In genomic region chr5:52254602-52255071, GRCm38 (mm10) we compare ENCODE assay signal across 9 mouse cellular contexts.
DNase-seq lines count a peak whose midpoint lies in the region; ATAC-seq and TF ChIP-seq lines count a peak whose summit lies in the region.
"Had no signal": no experiment of that assay in that cellular context is flagged by ENCODE, and none has a peak within 500 bp of the region (broad histone marks: within the 10 kb centered on the region; RNA-seq: fewer than 3 reads in every experiment).

No protein-coding gene starts in this region.

- H3K4me2 ChIP-seq in kidney, postnatal 0 days (ENCODE audit: low read length), result peak overlapping the region; percentile 42
- H3K4me2 ChIP-seq in stomach, embryonic 15.5 days, result peak overlapping the region; percentile 45

- 0 out of 2 replicates have a peak overlapping the region, but pooled peaks have one; percentile 19 for H3K27ac ChIP-seq in kidney, postnatal 0 days
- H3K27ac ChIP-seq in stomach, embryonic 15.5 days, result peak overlapping the region; percentile 72

- WGBS in kidney, postnatal 0 days, result 22% methylated on average over 14 of the region's 14 CpGs
- 38% methylated on average over 14 of the region's 14 CpGs for WGBS in stomach, embryonic 15.5 days

- no peak overlapping the region for H3K9ac ChIP-seq in kidney, postnatal 0 days (ENCODE audit: low read depth, low read length)
- H3K9ac ChIP-seq in stomach, embryonic 15.5 days, result no peak overlapping the region

- H3K4me3 ChIP-seq in kidney, postnatal 0 days (replicated peaks; ENCODE audit: low read depth, low read length), result 0 out of 2 replicates have a peak overlapping the region, but pooled peaks have one; percentile 7
- peak overlapping the region; percentile 21 for H3K4me3 ChIP-seq in stomach, embryonic 15.5 days (replicated peaks)

- ATAC-seq in frontal cortex, adult (ENCODE audit: low TSS enrichment), result peak; percentile 93
- no peak; the same call in 1 of the 2 replicates for ATAC-seq in kidney, postnatal 0 days (replicated peaks; ENCODE audit: low FRiP score, low read depth)
- peak; percentile 56; the same call in 1 of the 2 replicates for ATAC-seq in stomach, embryonic 15.5 days (ENCODE audit: insufficient read depth, low FRiP score, low read depth)

- no peaks in the 10 kb centered on the region for H3K9me3 ChIP-seq in kidney, postnatal 0 days (replicated peaks; ENCODE audit: low read length)
- H3K9me3 ChIP-seq in stomach, embryonic 15.5 days, result no peaks in the 10 kb centered on the region

- TF ChIP-seq CTCF in kidney, postnatal 0 days (IDR thresholded peaks at IDR 0.05; ENCODE audit: low read depth), result peak; percentile 32; the same call in 1 of the 2 replicates

- H3K27me3 ChIP-seq in kidney, postnatal 0 days (ENCODE audit: insufficient read depth, low read length), result no peaks in the 10 kb centered on the region
- no peaks in the 10 kb centered on the region for H3K27me3 ChIP-seq in stomach, embryonic 15.5 days (replicated peaks)

- H3K4me1 ChIP-seq in kidney, postnatal 0 days (replicated peaks; ENCODE audit: insufficient read depth, low read length), result no peaks in the 10 kb centered on the region
- peaks cover 3% of the 10 kb centered on the region; the same call in 1 of the 2 replicates for H3K4me1 ChIP-seq in stomach, embryonic 15.5 days

- H3K36me3 ChIP-seq in kidney, postnatal 0 days (ENCODE audit: insufficient read depth, low read length), result no peaks in the 10 kb centered on the region
- no peaks in the 10 kb centered on the region for H3K36me3 ChIP-seq in stomach, embryonic 15.5 days

- DNase-seq in frontal cortex, postnatal 10 days (ENCODE audit: low spot score in 2 of 2), result no peak
- peak; percentile 23 for DNase-seq in heart, adult 8-10 months (ENCODE audit: low spot score)
- peak; percentile 78 for DNase-seq in kidney, postnatal 0 days (ENCODE audit: low spot score)
- no peak for DNase-seq in cerebellum, adult 11 months
- no peak for DNase-seq in c-Kit-positive CD71-positive TER-119-positive erythroid progenitor cells, embryonic 14.5 days (ENCODE audit: low spot score)
- no peak for DNase-seq in Muller cell, postnatal 12 days (ENCODE audit: inconsistent ontology term)
- DNase-seq: cerebellum, adult 9-10 months had no signal

Comparison
In these comparisons a context has a peak if more than half of its experiments do, and no peak if none do; other contexts are left out.
1. DNase-seq: peak in heart, adult 8-10 months (single experiment) and kidney, postnatal 0 days (single experiment); none in frontal cortex, postnatal 10 days (0 of 2), cerebellum, adult 11 months (single experiment), c-Kit-positive CD71-positive TER-119-positive erythroid progenitor cells, embryonic 14.5 days (single experiment) and Muller cell, postnatal 12 days (single experiment).